Mouse (Mus musculus): Measurements from ENCODE around the gene Ergic2.

Ergic2 gene

DNA sequence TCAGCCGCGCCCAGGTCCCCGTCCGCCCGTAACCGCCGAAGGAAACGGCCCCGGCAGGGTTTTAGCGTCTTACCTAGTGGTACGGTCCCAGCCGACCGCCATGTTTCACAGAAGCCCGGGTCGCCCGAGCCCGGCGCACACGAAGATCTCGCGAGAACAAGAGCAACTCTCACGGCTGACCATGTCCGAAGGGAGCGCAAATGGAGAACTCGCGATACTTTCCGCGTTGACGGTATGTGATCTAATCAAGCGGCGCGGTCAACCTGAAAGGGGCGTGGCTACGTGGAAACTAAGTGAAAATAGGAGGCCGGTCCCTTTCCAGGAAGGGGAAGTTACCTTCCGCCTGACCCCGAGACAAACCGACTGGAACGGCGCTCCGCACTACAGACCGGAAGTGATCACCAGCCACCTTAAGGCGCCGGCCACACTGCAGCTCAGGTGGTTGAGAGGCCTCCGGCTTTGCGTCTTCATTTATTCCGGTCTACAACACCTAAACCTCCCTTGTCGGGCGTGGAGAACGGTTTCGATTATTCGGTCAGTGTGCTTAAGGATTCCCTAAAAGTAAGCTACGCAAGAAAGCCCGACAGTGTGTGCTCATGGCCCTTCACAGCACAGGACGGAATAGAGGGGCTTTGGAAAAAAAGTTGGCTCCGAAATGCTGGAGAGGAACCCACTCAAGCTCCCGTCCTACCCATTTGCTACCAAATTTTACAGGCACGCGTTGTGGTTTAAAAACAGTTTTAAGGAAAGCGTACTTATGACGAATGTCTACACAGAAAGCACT is at the start of gene Ergic2:
Gene Ergic2 (minus strand): TSS at position 478 of the 784 bp plus-strand sequence.
- DNase-seq (ENCODE audit: low spot score in 2 of 2), result peak; percentile 98 to 99

DNA sequence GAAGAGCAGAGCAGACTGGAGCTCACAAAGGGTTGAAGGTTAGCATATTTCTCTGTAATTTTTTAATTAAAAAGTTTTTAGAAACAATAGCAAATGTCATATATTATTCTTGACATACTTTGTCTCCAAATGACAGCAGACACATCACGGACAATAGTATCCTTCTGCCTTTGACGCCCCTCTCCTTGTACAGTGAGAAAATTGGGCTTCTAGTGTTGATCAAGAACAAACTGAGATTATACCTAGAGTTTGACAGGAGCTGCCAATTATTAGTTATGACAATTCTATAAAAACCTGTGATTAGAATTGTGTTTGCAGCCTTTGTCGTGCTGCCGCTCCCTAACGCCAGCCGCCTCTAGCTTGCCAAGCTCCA is 48.5 kb upstream of the Ergic2 start:
- no peak for DNase-seq (ENCODE audit: low spot score in 2 of 2)

DNA sequence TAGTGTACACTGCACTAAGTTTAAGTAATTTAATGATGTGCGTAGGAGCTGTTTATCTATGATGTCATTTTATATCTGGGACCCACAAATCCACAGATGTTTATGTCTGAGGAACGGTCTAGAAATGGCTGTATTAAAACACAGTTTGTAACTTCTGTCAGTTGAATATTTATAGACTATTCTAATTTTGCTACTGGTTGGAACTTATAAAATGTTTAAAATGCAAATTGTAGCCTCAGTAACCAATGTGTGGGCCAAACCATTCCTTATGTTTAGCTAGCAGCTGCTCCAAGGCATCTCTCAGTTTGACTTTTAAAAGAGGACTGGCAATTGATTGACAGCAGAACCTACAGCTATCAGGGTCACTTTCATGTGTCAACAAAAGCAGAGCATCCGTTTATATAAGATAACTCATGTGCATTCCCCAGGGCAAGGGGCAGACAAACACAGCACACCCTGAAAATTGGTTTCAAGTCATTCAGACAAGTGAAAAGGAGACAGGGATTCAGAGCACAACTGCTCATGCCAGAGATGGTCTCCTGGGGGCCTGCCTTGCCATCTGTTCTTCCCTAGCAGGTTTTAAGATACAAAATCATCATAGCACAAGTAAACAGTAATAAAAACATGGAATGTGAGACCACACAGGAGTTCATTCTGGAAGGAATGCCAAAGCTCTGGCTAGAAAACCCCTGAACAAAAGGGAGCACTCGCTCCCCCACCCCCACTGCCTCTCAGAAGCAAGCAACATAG is 48.0 kb upstream of the Ergic2 start:
- no peak for DNase-seq (ENCODE audit: low spot score in 2 of 2)

DNA sequence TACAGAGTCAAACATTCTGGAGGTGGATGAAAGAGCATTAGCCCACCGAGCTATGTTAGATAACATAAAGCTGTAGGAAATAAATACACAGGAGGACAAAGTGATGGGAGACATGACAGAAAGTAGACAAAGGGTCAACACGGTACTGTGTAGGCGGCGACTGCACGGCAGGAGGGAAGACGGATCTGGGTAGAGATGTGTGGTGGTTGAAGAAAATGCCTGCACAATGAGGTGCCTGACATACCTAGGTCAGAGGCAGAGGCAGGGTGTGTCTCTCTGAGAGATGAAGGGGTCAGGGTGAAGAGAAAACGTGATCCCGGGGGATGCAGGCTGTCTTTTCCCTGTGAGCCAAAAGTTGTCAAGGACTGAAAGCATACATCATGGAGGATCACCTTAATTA is 46.9 kb upstream of the Ergic2 start:
- DNase-seq (ENCODE audit: low spot score in 2 of 2), result no peak

DNA sequence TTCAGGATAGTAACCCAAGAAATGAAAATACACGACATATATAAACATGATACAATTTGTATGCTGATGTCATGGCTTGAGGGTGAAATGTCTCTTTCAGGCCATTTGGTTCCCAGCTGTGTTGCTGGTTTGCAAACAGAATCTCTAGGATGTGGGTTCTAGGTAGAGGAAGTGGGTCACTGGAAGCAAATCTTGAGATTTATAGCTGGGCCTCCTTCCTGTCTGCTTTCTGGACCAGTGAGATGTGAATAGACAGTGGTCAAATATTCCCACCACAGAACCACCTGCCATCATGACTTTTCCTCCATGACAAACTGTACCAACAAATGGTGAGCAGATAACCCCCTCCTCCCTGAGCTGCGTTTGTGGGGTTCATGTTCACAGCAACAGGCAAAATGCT is 45.6 kb upstream of the Ergic2 start:
- no peak for DNase-seq (ENCODE audit: low spot score in 2 of 2)

DNA sequence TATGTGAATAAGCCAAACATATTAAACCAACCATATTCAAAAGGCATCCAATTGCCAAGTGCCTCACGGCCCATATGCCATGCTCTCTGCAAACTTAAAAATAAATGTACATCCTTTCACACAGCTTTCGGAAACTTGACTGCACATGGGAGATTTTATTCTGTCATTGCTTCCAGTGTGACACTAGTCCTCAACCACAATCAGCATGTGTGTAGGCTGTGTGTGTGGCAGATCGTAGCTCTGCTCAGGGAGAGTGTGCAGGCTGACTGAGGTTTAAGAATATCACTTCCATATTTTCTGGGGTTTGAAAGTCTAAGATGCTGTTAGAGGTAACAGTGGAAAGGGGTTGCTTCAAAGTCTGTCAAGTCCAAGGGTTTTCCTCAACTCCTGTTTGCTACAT is 43.9 kb upstream of the Ergic2 start:
- DNase-seq (ENCODE audit: low spot score in 2 of 2), result no peak

DNA sequence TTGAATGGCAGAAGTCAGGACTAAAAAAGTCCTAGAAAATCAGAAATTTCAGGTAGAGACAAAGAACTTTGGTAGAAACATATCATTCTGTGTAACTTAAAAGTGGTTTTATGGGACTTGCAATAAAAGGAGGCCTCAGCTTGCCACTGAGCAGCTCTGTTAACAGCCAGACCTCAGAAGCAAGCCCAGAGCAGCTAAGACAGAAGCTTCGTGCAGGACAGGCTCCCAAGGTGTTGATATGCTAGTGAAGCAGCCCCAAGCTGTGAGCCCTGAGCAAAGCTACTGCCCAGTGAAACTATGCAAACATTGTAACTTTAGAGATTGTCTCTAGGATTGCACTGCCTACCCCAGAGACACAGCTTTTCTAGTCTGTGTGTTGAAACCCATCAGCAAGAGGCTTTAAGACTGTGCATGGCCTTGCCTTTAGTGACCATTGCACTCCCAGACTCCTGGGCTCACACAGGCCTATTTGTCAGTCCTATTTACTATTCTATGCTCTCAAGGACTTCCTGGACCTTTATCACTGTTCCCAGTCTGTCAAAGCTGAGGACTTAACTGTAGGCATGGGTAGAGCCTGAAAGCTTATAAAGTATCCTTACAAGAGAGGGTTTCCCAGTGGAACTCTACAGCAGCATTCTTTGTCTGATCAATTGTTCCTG is 43.4 kb upstream of the Ergic2 start:
- no peak for DNase-seq (ENCODE audit: low spot score in 2 of 2)

GRCm38 (mm10) chr6:148249221-148249620 is 37.0 kb upstream of the Ergic2 start:
- no peak for DNase-seq (ENCODE audit: low spot score in 2 of 2)

DNA sequence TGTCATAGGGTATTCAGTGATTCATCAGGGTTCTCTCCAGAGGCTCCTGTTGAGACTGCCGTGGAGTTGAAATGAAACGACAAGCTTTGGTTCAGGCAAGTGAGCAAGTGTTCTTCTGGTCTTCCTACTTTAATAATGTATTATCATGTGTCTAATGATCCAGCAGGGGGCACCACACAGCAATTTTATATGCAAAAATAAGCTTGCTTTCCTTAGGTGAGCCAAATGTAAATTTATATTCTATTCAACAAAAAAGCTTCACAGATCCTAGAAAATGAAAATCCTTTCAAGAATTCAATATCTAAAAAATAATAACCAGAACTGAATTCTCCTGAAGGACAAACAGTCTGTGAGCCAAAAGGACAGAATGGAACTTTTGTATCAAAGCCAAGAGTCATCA is 36.5 kb upstream of the Ergic2 start:
- no peak for DNase-seq (ENCODE audit: low spot score in 2 of 2)

GRCm38 (mm10) chr6:148246544-148246943 is 34.4 kb upstream of the Ergic2 start:
- DNase-seq (ENCODE audit: low spot score in 2 of 2), result no peak

GRCm38 (mm10) chr6:148244836-148245235 is 32.7 kb upstream of the Ergic2 start:
- DNase-seq (ENCODE audit: low spot score in 2 of 2), result no peak

DNA sequence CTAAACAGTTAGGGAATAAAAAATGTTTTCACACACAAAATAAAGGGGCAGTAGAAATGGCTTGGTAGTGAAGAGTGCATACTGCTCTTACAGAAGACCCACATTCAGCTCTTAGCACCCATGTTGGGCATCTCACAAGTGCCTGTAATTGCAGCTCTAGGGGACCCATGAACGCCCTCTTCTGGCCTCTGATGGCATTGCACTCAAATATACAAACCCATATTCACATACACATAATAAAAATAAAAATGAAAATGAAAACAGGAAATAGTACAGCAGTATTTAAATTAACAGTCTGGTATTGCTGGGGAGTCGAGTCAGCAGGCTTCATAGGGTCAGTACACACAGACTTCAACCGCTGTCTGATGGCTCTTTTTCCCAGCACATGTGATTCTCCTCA is 30.1 kb upstream of the Ergic2 start:
- DNase-seq (ENCODE audit: low spot score in 2 of 2), result no peak

- DNase-seq (ENCODE audit: low spot score in 2 of 2), result no peak
Observed at GRCm38 (mm10) chr6:148241685-148242084, 29.5 kb upstream of the Ergic2 start.

DNA sequence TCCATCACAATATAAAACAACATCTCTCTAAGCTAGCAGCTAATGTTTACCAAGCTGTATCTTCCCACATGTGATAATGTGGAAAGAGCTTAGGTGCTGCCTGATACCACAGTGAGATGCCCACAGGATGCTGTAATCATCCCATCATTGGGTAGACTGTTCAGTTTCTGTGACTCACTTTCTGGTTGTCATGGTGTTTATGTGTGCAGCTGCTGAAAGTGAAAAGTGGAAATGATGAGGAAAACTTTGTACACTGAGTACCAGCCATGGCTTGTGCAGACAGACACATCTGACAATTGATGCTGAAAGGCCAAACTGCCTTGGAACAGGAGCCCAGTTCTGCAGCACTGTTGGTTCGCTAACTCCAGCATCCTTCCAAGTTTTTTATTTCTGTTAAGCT is 27.1 kb upstream of the Ergic2 start:
- DNase-seq (ENCODE audit: low spot score in 2 of 2), result no peak

- no peak for DNase-seq (ENCODE audit: low spot score in 2 of 2)
Observed at GRCm38 (mm10) chr6:148237453-148237852, 25.3 kb upstream of the Ergic2 start.

GRCm38 (mm10) chr6:148234105-148234828 is 22.1 kb upstream of the Ergic2 start:
- DNase-seq (ENCODE audit: low spot score in 2 of 2), result no peak

DNA sequence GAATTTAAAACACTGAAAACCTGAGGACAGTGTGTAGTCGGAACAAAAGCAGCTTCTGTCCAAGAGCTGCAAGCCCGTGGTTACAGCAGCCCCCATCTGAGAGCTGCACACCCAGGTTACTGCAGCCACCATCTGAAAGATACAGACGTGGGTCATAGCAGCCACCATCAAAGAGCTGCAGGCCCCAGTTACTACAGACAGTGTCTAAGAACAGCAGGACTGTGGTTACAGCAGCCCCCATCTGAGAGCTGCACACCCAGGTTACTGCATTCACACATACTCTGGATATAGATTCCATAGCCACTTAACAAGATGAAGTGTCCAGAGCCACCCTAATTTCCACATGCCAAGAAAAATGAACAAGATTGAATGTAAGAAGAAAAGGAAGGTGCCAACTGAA is 15.4 kb upstream of the Ergic2 start:
- no peak for DNase-seq (ENCODE audit: low spot score in 2 of 2)

DNA sequence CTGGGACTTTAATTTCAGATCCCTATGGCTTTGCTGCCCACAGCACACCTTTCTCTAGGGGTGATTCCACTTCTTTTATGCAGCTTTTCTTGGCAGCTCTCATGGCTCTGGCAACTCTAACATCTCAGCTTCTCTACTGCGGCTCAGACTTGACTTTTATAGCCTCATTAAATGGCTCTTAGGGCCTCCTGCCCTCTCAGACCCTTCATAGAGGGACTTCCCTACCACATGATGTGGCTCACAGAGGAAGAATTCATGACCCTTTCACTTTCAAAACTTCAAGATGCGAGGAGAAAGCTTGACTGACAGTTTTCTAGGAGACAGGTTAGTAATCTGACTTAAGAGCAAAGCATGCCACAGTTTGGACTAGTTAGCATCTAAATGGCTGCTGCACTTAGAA is 10.5 kb upstream of the Ergic2 start:
- no peak for DNase-seq (ENCODE audit: low spot score in 2 of 2)

GRCm38 (mm10) chr6:148218235-148219076 is 6.3 kb upstream of the Ergic2 start:
- DNase-seq (ENCODE audit: low spot score in 2 of 2), result no peak

DNA sequence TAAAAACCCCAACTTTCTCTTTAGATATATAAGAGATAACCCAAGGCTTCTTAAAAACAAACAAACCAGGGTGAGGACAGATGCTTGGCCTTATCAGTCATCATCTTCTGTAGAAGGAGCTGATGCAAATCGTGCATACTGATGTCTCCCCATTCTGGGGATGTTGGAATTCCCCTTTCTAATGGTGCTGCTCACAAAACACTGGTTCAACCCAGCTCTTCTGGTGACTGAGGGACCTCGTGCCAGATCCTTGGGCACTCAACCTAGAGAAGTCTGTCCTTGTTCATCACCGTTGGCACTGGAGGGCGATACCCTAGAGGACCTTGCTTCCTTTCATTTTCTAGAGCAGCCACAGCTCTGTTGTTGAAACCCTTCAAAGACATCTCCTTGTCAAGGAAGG is 4.6 kb upstream of the Ergic2 start:
- no peak for DNase-seq (ENCODE audit: low spot score in 2 of 2)

DNA sequence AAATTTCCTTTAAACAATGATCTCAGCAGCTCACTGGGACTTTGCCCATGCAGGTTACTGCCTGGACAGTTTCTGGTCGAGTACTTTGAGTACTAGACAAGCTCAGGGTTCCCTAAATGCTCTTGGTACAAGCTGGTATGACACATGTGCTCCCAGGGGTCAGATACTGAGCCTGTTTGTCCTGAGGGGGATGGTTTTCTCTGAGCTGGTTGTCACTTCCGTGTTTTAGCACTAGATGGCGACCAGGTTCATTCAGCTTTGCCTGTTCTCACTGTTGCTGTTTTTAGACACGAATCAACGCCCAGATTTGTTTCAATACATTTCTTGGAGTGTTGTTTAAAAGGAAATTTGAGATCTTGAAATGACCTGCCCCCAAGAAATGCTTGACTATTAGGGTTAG is 2.6 kb upstream of the Ergic2 start:
- no peak for DNase-seq (ENCODE audit: low spot score in 2 of 2)
